In genomic region chr2:76517471-76517870, GRCm38 (mm10) we compare ENCODE assay signal across 28 mouse cellular contexts.
DNase-seq lines count a peak whose midpoint lies in the region; ATAC-seq lines count a peak whose summit lies in the region.
"Had no signal": no experiment of that assay in that cellular context is flagged by ENCODE, and none has a peak within 500 bp of the region (broad histone marks: within the 10 kb centered on the region; RNA-seq: fewer than 3 reads in every experiment).

No protein-coding gene starts in this region.

- H3K27me3 ChIP-seq in megakaryocyte, embryonic 14.5 days (replicated peaks), result no peaks in the 10 kb centered on the region
- no peaks in the 10 kb centered on the region for H3K27me3 ChIP-seq in midbrain, embryonic 14.5 days (ENCODE audit: control insufficient read depth, insufficient read depth, low read length)
- H3K27me3 ChIP-seq in midbrain, embryonic 16.5 days (ENCODE audit: control insufficient read depth, insufficient read depth, low read depth, low read length), result no peaks in the 10 kb centered on the region
- H3K27me3 ChIP-seq: CH12.LX; embryonic facial prominence, embryonic 13.5 days; embryonic facial prominence, embryonic 15.5 days; forebrain, embryonic 12.5 days; Patski had no signal

- 0 out of 2 replicates have a peak, but pooled peaks cover 8% of the 10 kb centered on the region for H3K9me3 ChIP-seq in megakaryocyte, embryonic 14.5 days
- H3K9me3 ChIP-seq in midbrain, embryonic 14.5 days (ENCODE audit: control insufficient read depth, low read length), result no peaks in the 10 kb centered on the region
- H3K9me3 ChIP-seq in midbrain, embryonic 16.5 days (replicated peaks; ENCODE audit: control insufficient read depth, low read length, poor library complexity, severe bottlenecking), result no peaks in the 10 kb centered on the region
- H3K9me3 ChIP-seq: embryonic facial prominence, embryonic 13.5 days; embryonic facial prominence, embryonic 15.5 days; forebrain, embryonic 10.5 days; forebrain, embryonic 12.5 days; G1E had no signal

- H3K4me2 ChIP-seq in midbrain, embryonic 14.5 days (ENCODE audit: low read length), result no peak overlapping the region
- H3K4me2 ChIP-seq in midbrain, embryonic 16.5 days (ENCODE audit: low read length), result no peak overlapping the region
- H3K4me2 ChIP-seq: embryonic facial prominence, embryonic 13.5 days; embryonic facial prominence, embryonic 15.5 days; forebrain, embryonic 12.5 days had no signal

- H3K4me3 ChIP-seq in megakaryocyte, embryonic 14.5 days (replicated peaks), result peak overlapping the region; percentile 19
- no peak overlapping the region for H3K4me3 ChIP-seq in midbrain, embryonic 14.5 days (replicated peaks; ENCODE audit: low read depth, low read length)
- no peak overlapping the region for H3K4me3 ChIP-seq in midbrain, embryonic 16.5 days (ENCODE audit: low read depth, low read length)
- H3K4me3 ChIP-seq: embryonic facial prominence, embryonic 13.5 days; embryonic facial prominence, embryonic 15.5 days; erythroblast, embryonic 14.5 days; forebrain, embryonic 10.5 days; forebrain, embryonic 12.5 days had no signal

- no peak overlapping the region for H3K9ac ChIP-seq in midbrain, embryonic 14.5 days (replicated peaks; ENCODE audit: low read length)
- no peak overlapping the region for H3K9ac ChIP-seq in midbrain, embryonic 16.5 days (ENCODE audit: low read depth, low read length)
- H3K9ac ChIP-seq: embryonic facial prominence, embryonic 13.5 days; embryonic facial prominence, embryonic 15.5 days; forebrain, embryonic 12.5 days had no signal

- 95% methylated on average over 14 of the region's 14 CpGs for WGBS in midbrain, embryonic 14.5 days
- WGBS in midbrain, embryonic 16.5 days, result 94% methylated on average over 14 of the region's 14 CpGs

- 0 out of 2 replicates have a peak, but pooled peaks have one; percentile 20 for ATAC-seq in frontal cortex, adult (ENCODE audit: low TSS enrichment)
- no peak for ATAC-seq in megakaryocyte, adult 5-6 weeks (ENCODE audit: poor library complexity, severe bottlenecking)
- ATAC-seq in midbrain, embryonic 14.5 days (ENCODE audit: low FRiP score, low TSS enrichment), result 0 out of 2 replicates have a peak, but pooled peaks have one; percentile 27
- no peak for ATAC-seq in midbrain, embryonic 16.5 days
- ATAC-seq: CD4-positive, CD25-positive, alpha-beta regulatory T cell, adult 4 months; forebrain, embryonic 14.5 days; forebrain, embryonic 16.5 days; Patski had no signal

- H3K36me3 ChIP-seq in megakaryocyte, embryonic 14.5 days (replicated peaks; ENCODE audit: low read length), result no peaks in the 10 kb centered on the region
- no peaks in the 10 kb centered on the region for H3K36me3 ChIP-seq in midbrain, embryonic 14.5 days (ENCODE audit: control insufficient read depth, insufficient read depth, low read length)
- no peaks in the 10 kb centered on the region for H3K36me3 ChIP-seq in midbrain, embryonic 16.5 days (ENCODE audit: control insufficient read depth, insufficient read depth, low read length)
- H3K36me3 ChIP-seq: embryonic facial prominence, embryonic 13.5 days; embryonic facial prominence, embryonic 15.5 days; forebrain, embryonic 10.5 days; forebrain, embryonic 12.5 days; G1E had no signal

- DNase-seq in frontal cortex, postnatal 14 days (ENCODE audit: low spot score in 2 of 2), result no peak
- no peak for DNase-seq in midbrain, embryonic 14.5 days
- DNase-seq: adrenal gland, adult 2 months; adrenal gland, postnatal 10 days; adrenal gland, postnatal 25 days; B cell, adult 2 months; cerebellum, adult 11 months; cerebellum, adult 18-20 months; cerebellum, adult 8-10 months; cerebellum, adult 9-11 months; cerebellum, postnatal 14 days; cerebellum, postnatal 36 days; embryo, embryonic 11 days had no signal

- no peak overlapping the region for H3K27ac ChIP-seq in midbrain, embryonic 14.5 days (replicated peaks; ENCODE audit: low read depth, low read length)
- no peak overlapping the region for H3K27ac ChIP-seq in midbrain, embryonic 16.5 days (ENCODE audit: low read length)
- H3K27ac ChIP-seq: embryonic facial prominence, embryonic 13.5 days; embryonic facial prominence, embryonic 15.5 days; forebrain, embryonic 10.5 days; forebrain, embryonic 12.5 days had no signal

- no peaks in the 10 kb centered on the region for H3K4me1 ChIP-seq in megakaryocyte, embryonic 14.5 days
- H3K4me1 ChIP-seq in midbrain, embryonic 14.5 days (ENCODE audit: control insufficient read depth, insufficient read depth, low read length), result no peaks in the 10 kb centered on the region
- H3K4me1 ChIP-seq in midbrain, embryonic 16.5 days (ENCODE audit: control insufficient read depth, insufficient read depth, low read length), result no peaks in the 10 kb centered on the region
- H3K4me1 ChIP-seq: embryonic facial prominence, embryonic 15.5 days; forebrain, embryonic 12.5 days had no signal

Comparison
In these comparisons a context has a peak if more than half of its experiments do, and no peak if none do; other contexts are left out.
1. ATAC-seq: peak in frontal cortex, adult (single experiment) and midbrain, embryonic 14.5 days (single experiment); none in megakaryocyte, adult 5-6 weeks (single experiment) and midbrain, embryonic 16.5 days (single experiment).